Mouse (Mus musculus): ENCODE measurements around the gene Atf7ip. TPM values are rescaled to one million over a fixed set of nuclear protein-coding genes. Genes with fewer than 3 reads are reported as not detected.

The Atf7ip gene
- polyA plus RNA-seq, 1 experiment from 2014 or later, result 18.0 TPM

DNA sequence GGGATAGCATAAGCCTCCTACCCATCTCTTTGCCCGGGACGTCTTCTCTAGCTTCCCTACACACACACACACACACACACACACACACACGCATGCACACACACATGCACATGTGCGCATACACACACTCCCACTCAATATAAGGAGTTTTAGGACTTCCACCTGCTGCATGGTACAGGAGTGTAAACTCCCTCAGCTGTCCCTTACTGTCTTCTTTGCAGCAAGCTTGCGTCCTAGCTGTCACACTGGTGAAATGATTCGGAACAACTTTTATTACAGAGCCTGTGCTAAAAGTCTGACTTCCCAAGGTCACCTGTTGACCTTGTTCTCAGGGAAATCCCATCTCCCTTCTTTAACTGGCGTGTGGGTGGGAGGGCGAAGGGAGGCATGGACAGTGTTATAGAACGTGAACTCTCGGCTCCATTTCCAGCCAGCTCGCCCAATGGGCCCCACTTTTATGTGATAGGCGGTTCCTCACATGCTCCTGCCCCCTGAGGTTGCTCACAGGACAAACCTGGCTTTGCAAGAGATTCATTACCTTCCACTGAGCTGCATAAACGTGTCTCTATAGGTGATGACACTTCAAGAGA is 126.1 kb downstream of the Atf7ip start:
- Histone ChIP-seq H3K36me3 (ENCODE audit: control insufficient read depth, insufficient read depth) (no peaks in the 10 kb centered on the region), H3K4me3 (ENCODE audit: low read depth, low read length) (no peak overlapping the region), H3K9ac (ENCODE audit: low read depth, low read length) (no peak overlapping the region), H3K27me3 (ENCODE audit: control insufficient read depth, insufficient read depth, low read depth, low read length) (no peaks in the 10 kb centered on the region), H3K27ac (ENCODE audit: low read length) (no peak overlapping the region), H3K4me2 (ENCODE audit: low read depth, low read length) (no peak overlapping the region), H3K9me3 (replicated peaks; ENCODE audit: control insufficient read depth, low read length) (no peaks in the 10 kb centered on the region), H3K4me1 (ENCODE audit: control insufficient read depth, low read depth, low read length) (no peaks in the 10 kb centered on the region)
- 70% methylated on average over 13 of the region's 13 CpGs for WGBS (ENCODE audit: insufficient replicate concordance)
- ATAC-seq (ENCODE audit: low read depth), result no peak

DNA sequence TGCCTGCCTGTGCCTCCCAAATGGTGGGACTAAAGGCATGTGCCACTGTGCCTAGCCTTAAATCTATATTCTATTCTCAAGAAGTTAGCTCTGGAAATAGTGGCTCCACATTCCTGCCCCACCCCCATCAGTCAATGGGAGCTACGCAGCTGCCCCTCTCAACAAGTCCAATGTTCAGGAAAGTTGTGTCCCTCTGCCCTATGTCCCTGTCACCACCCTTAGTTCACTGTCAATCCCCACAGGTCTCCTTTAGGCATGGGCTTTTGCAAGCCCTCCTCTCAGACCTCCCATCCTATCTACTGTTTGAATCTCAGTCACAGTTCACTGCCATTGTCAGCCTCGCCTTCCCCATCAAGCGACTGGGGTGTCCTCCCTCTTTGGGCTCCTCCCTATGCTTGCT is 127.2 kb downstream of the Atf7ip start:
- no peak overlapping the region for H3K4me2 ChIP-seq (ENCODE audit: low read depth, low read length)
- no peaks in the 10 kb centered on the region for H3K27me3 ChIP-seq (ENCODE audit: control insufficient read depth, insufficient read depth, low read depth, low read length)
- H3K27ac ChIP-seq (ENCODE audit: low read length), result no peak overlapping the region
- H3K9me3 ChIP-seq (replicated peaks; ENCODE audit: control insufficient read depth, low read length), result no peaks in the 10 kb centered on the region
- H3K4me3 ChIP-seq (ENCODE audit: low read depth, low read length), result no peak overlapping the region
- no peaks in the 10 kb centered on the region for H3K36me3 ChIP-seq (ENCODE audit: control insufficient read depth, insufficient read depth)
- peak; percentile 45; the same call in 1 of the 2 replicates for ATAC-seq (ENCODE audit: low read depth)
- H3K9ac ChIP-seq (ENCODE audit: low read depth, low read length), result no peak overlapping the region
- H3K4me1 ChIP-seq (ENCODE audit: control insufficient read depth, low read depth, low read length), result no peaks in the 10 kb centered on the region
- 53% methylated on average over 3 of the region's 3 CpGs for WGBS (ENCODE audit: insufficient replicate concordance)

DNA sequence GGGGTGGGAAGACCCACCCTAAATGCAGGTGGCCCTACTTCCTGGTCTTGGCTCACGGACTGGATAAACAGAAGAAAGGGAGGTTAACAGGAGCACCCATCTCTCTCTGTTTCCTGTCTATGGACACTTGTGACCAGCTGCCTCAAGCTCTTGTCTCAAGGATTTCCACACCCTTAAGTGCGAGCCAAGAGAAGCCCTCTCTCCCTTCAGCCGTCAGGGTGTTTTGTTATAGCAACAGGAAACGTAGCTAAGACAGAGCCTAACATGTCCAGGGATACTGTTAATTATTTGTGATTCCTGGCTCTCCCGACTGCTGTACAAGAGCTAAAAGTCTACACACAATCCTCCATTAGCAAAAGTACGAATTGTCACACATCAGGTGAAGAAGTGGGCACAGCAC is 127.8 kb downstream of the Atf7ip start:
- Histone ChIP-seq H3K27ac (ENCODE audit: low read length) (no peak overlapping the region), H3K9ac (ENCODE audit: low read depth, low read length) (no peak overlapping the region), H3K4me2 (ENCODE audit: low read depth, low read length) (no peak overlapping the region), H3K36me3 (ENCODE audit: control insufficient read depth, insufficient read depth) (no peaks in the 10 kb centered on the region), H3K4me3 (ENCODE audit: low read depth, low read length) (no peak overlapping the region), H3K9me3 (replicated peaks; ENCODE audit: control insufficient read depth, low read length) (no peaks in the 10 kb centered on the region), H3K27me3 (ENCODE audit: control insufficient read depth, insufficient read depth, low read depth, low read length) (no peaks in the 10 kb centered on the region), H3K4me1 (ENCODE audit: control insufficient read depth, low read depth, low read length) (no peaks in the 10 kb centered on the region)
- WGBS (ENCODE audit: insufficient replicate concordance), result 48% methylated on average over 6 of the region's 6 CpGs
- ATAC-seq (ENCODE audit: low read depth), result no peak

DNA sequence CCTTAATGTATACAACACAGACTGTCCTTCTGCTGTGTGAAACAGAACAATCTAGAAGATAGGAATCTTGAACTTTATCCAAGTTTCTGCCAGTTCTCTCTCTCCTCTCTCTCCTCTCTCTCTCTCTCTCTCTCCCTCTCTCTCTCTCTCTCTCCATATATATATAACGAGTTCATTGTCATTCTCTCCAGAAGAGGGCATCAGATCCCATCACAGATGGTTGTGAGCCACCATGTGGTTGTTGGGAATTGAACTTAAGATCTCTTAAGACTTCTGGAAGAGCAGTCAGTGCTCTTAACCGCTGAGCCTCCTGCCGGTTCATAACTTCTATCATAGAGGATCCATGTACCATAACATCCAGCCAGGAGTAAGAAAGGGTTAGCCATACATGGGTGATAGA is 129.0 kb downstream of the Atf7ip start:
- H3K9me3 ChIP-seq (replicated peaks; ENCODE audit: control insufficient read depth, low read length), result no peaks in the 10 kb centered on the region
- H3K4me2 ChIP-seq (ENCODE audit: low read depth, low read length), result no peak overlapping the region
- H3K27ac ChIP-seq (ENCODE audit: low read length), result no peak overlapping the region
- ATAC-seq (ENCODE audit: low read depth), result no peak
- H3K27me3 ChIP-seq (ENCODE audit: control insufficient read depth, insufficient read depth, low read depth, low read length), result no peaks in the 10 kb centered on the region
- no peak overlapping the region for H3K4me3 ChIP-seq (ENCODE audit: low read depth, low read length)
- WGBS (ENCODE audit: insufficient replicate concordance), result 56% methylated on average over 3 of the region's 3 CpGs
- no peaks in the 10 kb centered on the region for H3K4me1 ChIP-seq (ENCODE audit: control insufficient read depth, low read depth, low read length)
- H3K36me3 ChIP-seq (ENCODE audit: control insufficient read depth, insufficient read depth), result no peaks in the 10 kb centered on the region
- H3K9ac ChIP-seq (ENCODE audit: low read depth, low read length), result no peak overlapping the region

DNA sequence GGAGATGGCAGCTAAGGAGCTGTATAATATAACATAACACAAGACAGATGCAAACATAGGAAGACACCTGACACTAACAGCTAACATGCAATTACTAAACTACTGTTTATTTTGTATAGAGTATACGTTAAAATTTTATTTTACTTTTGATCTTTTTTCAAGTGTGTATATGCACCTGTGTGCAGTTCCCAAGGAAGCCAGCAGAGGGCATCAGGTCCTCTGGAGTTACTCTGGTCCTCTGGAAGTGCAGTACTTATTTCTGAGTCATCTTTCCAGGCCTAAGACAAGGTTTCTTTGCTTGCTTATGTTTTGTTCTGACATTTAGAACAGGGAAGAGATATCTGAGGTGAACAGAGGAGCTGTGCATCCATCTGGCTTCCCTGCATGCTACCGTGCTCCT is 138.2 kb downstream of the Atf7ip start:
- H3K4me3 ChIP-seq (ENCODE audit: low read depth, low read length), result no peak overlapping the region
- 71% methylated on average over 2 of the region's 2 CpGs for WGBS (ENCODE audit: insufficient replicate concordance)
- H3K27me3 ChIP-seq (ENCODE audit: control insufficient read depth, insufficient read depth, low read depth, low read length), result no peaks in the 10 kb centered on the region
- H3K4me2 ChIP-seq (ENCODE audit: low read depth, low read length), result no peak overlapping the region
- no peaks in the 10 kb centered on the region for H3K4me1 ChIP-seq (ENCODE audit: control insufficient read depth, low read depth, low read length)
- H3K9me3 ChIP-seq (replicated peaks; ENCODE audit: control insufficient read depth, low read length), result no peaks in the 10 kb centered on the region; the same call in 1 of the 2 replicates
- no peak overlapping the region for H3K27ac ChIP-seq (ENCODE audit: low read length)
- no peak overlapping the region for H3K9ac ChIP-seq (ENCODE audit: low read depth, low read length)
- no peak for ATAC-seq (ENCODE audit: low read depth)
- H3K36me3 ChIP-seq (ENCODE audit: control insufficient read depth, insufficient read depth), result no peaks in the 10 kb centered on the region

DNA sequence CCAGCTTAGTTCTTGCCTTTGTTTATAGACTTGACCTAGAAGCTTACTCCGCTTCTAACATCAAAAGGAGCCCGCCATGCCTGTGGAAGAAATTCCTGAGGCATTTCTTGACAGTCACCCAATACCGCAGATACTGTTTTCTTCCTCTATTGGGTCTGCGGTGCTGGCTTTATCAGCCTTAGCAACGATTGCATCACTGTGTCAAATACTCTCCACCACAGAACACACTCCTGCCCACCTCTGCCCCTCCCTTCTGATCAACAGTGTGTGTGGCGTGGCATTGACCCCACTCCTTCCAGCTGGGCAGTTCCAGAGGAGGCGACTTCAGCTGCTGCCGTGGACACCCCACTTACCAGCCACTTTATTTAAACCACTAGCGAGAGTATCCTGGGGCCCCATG is 139.8 kb downstream of the Atf7ip start:
- no peak overlapping the region for H3K27ac ChIP-seq (ENCODE audit: low read length)
- no peak overlapping the region for H3K9ac ChIP-seq (ENCODE audit: low read depth, low read length)
- no peaks in the 10 kb centered on the region for H3K36me3 ChIP-seq (ENCODE audit: control insufficient read depth, insufficient read depth)
- H3K4me3 ChIP-seq (ENCODE audit: low read depth, low read length), result no peak overlapping the region
- H3K4me2 ChIP-seq (ENCODE audit: low read depth, low read length), result no peak overlapping the region
- H3K27me3 ChIP-seq (ENCODE audit: control insufficient read depth, insufficient read depth, low read depth, low read length), result no peaks in the 10 kb centered on the region
- peak; percentile 58; the same call in 1 of the 2 replicates for ATAC-seq (ENCODE audit: low read depth)
- no peaks in the 10 kb centered on the region for H3K4me1 ChIP-seq (ENCODE audit: control insufficient read depth, low read depth, low read length)
- 43% methylated on average over 9 of the region's 9 CpGs for WGBS (ENCODE audit: insufficient replicate concordance)
- no peaks in the 10 kb centered on the region; the same call in 1 of the 2 replicates for H3K9me3 ChIP-seq (replicated peaks; ENCODE audit: control insufficient read depth, low read length)

GRCm38 (mm10) chr6:136646207-136646606 is 140.2 kb downstream of the Atf7ip start:
- Histone ChIP-seq H3K27ac (ENCODE audit: low read length) (no peak overlapping the region), H3K36me3 (ENCODE audit: control insufficient read depth, insufficient read depth) (no peaks in the 10 kb centered on the region), H3K27me3 (ENCODE audit: control insufficient read depth, insufficient read depth, low read depth, low read length) (no peaks in the 10 kb centered on the region), H3K4me3 (ENCODE audit: low read depth, low read length) (no peak overlapping the region), H3K9me3 (replicated peaks; ENCODE audit: control insufficient read depth, low read length) (no peaks in the 10 kb centered on the region; the same call in 1 of the 2 replicates), H3K9ac (ENCODE audit: low read depth, low read length) (no peak overlapping the region), H3K4me2 (ENCODE audit: low read depth, low read length) (no peak overlapping the region), H3K4me1 (ENCODE audit: control insufficient read depth, low read depth, low read length) (no peaks in the 10 kb centered on the region)
- 41% methylated on average over 6 of the region's 6 CpGs for WGBS (ENCODE audit: insufficient replicate concordance)
- no peak for ATAC-seq (ENCODE audit: low read depth)

DNA sequence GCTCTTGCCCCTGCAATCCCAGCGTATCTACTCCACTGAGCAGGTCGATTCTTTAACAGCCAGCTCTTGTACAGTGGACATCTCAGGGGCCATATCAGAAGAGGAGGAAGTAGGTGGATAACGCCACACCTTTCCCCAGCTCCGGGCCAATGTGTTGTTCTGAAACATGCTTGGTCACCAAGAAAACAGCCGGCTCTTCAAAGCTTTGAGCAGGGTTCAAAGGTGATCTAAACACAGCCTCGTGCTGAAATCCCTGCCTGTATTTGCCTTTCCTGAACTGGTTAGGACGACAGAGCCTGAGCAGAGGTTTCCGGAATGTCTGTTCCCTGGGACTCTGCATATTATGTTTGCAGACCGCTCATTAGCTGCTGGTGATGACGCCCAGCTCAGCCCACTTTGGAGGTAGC is 141.5 kb downstream of the Atf7ip start:
- Histone ChIP-seq H3K9ac (ENCODE audit: low read depth, low read length) (no peak overlapping the region), H3K36me3 (ENCODE audit: control insufficient read depth, insufficient read depth) (no peaks in the 10 kb centered on the region), H3K4me3 (ENCODE audit: low read depth, low read length) (no peak overlapping the region), H3K4me2 (ENCODE audit: low read depth, low read length) (no peak overlapping the region), H3K27me3 (ENCODE audit: control insufficient read depth, insufficient read depth, low read depth, low read length) (no peaks in the 10 kb centered on the region), H3K4me1 (ENCODE audit: control insufficient read depth, low read depth, low read length) (no peaks in the 10 kb centered on the region), H3K9me3 (replicated peaks; ENCODE audit: control insufficient read depth, low read length) (no peaks in the 10 kb centered on the region; the same call in 1 of the 2 replicates), H3K27ac (ENCODE audit: low read length) (no peak overlapping the region)
- 53% methylated on average over 10 of the region's 10 CpGs for WGBS (ENCODE audit: insufficient replicate concordance)
- ATAC-seq (ENCODE audit: low read depth), result peak; percentile 77

- Histone ChIP-seq H3K4me2 (ENCODE audit: low read depth, low read length) (no peak overlapping the region), H3K27ac (ENCODE audit: low read length) (no peak overlapping the region), H3K9ac (ENCODE audit: low read depth, low read length) (no peak overlapping the region), H3K4me3 (ENCODE audit: low read depth, low read length) (no peak overlapping the region), H3K36me3 (ENCODE audit: control insufficient read depth, insufficient read depth) (no peaks in the 10 kb centered on the region), H3K27me3 (ENCODE audit: control insufficient read depth, insufficient read depth, low read depth, low read length) (no peaks in the 10 kb centered on the region), H3K4me1 (ENCODE audit: control insufficient read depth, low read depth, low read length) (peaks cover 2% of the 10 kb centered on the region; the same call in 1 of the 2 replicates), H3K9me3 (replicated peaks; ENCODE audit: control insufficient read depth, low read length) (no peaks in the 10 kb centered on the region)
- WGBS (ENCODE audit: insufficient replicate concordance), result 67% methylated on average over 8 of the region's 8 CpGs
- no peak for ATAC-seq (ENCODE audit: low read depth)
Measured at GRCm38 (mm10) chr6:136650664-136651063, 144.7 kb downstream of the Atf7ip start.

All from liver, embryonic 16.5 days (tissue).